Mouse (Mus musculus): Measurements from ENCODE around the gene Vmn1r85. TPM values are rescaled to one million over a fixed set of nuclear protein-coding genes. Genes with fewer than 3 reads are reported as not detected.
A peak's percentile ranks its signal among the peaks of the same experiment; 100 is the strongest.
"Not testable (repeated sequence)": the region's sequence is repeated elsewhere in the genome, so short reads cannot be mapped to it uniquely, and the experiment has no call there.

Gene Vmn1r85
- total and polyA plus RNA-seq, 2 experiments from 2014 or later = 0.28 to 0.58 TPM

DNA sequence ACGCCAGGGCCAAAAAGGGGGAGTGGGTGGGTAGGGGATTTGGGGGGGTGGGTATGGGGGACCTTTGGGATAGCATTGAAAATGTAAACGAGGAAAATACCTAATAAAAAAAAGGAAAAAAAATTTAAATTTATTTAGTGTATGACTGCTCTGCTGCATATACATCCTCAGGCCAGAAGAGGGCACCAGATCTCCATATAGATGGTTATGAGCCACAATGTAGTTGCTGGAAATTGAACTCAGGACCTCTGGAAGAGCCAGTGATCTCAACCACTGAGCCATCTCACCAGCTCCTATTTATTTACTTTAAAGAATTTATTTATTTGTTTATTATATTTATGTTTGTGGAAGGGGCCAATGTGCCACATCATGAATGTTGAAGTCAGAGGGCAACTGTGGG lies 31.6 kb downstream of the Vmn1r85 start:
- not testable (repeated sequence) for H3K4me1 ChIP-seq (ENCODE audit: insufficient read depth, low read length); H3K4me2 ChIP-seq (ENCODE audit: low read depth, low read length); H3K9me3 ChIP-seq (ENCODE audit: low read length); H3K27ac ChIP-seq; H3K36me3 ChIP-seq (ENCODE audit: insufficient read depth, low read length); DNase-seq (ENCODE audit: low spot score); H3K9ac ChIP-seq (replicated peaks; ENCODE audit: low read length); H3K27me3 ChIP-seq (ENCODE audit: insufficient read depth, low read length); H3K4me3 ChIP-seq (ENCODE audit: low read length); ATAC-seq
- TF ChIP-seq CTCF (IDR thresholded peaks at IDR 0.05; ENCODE audit: low read depth) = peak; percentile 55
- WGBS = 61% methylated on average over 2 of the region's 2 CpGs

GRCm38 (mm10) chr7:13059536-13059935 lies 35.4 kb downstream of the Vmn1r85 start:
- H3K9ac ChIP-seq (replicated peaks; ENCODE audit: low read length) = no peak overlapping the region
- no peak for ATAC-seq
- H3K4me2 ChIP-seq (ENCODE audit: low read depth, low read length) = no peak overlapping the region
- 86% methylated on average over 9 of the region's 9 CpGs for WGBS
- no peak for TF ChIP-seq CTCF (IDR thresholded peaks at IDR 0.05; ENCODE audit: low read depth)
- H3K4me1 ChIP-seq (ENCODE audit: insufficient read depth, low read length) = no peaks in the 10 kb centered on the region
- H3K27ac ChIP-seq = no peak overlapping the region
- no peak for DNase-seq (ENCODE audit: low spot score)
- no peaks in the 10 kb centered on the region for H3K27me3 ChIP-seq (ENCODE audit: insufficient read depth, low read length)
- H3K36me3 ChIP-seq (ENCODE audit: insufficient read depth, low read length) = no peaks in the 10 kb centered on the region
- H3K9me3 ChIP-seq (ENCODE audit: low read length) = no peaks in the 10 kb centered on the region
- no peak overlapping the region for H3K4me3 ChIP-seq (ENCODE audit: low read length)

- Histone ChIP-seq H3K9ac (replicated peaks; ENCODE audit: low read length) (no peak overlapping the region), H3K9me3 (ENCODE audit: low read length) (no peaks in the 10 kb centered on the region), H3K4me1 (ENCODE audit: insufficient read depth, low read length) (no peaks in the 10 kb centered on the region), H3K36me3 (ENCODE audit: insufficient read depth, low read length) (no peaks in the 10 kb centered on the region), H3K4me2 (ENCODE audit: low read depth, low read length) (no peak overlapping the region), H3K27ac (no peak overlapping the region), H3K27me3 (ENCODE audit: insufficient read depth, low read length) (no peaks in the 10 kb centered on the region), H3K4me3 (ENCODE audit: low read length) (no peak overlapping the region)
- WGBS = 54% methylated on average over 8 of the region's 8 CpGs
- TF ChIP-seq CTCF (IDR thresholded peaks at IDR 0.05; ENCODE audit: low read depth) = peak; percentile 46
- ATAC-seq (no peak), DNase-seq (ENCODE audit: low spot score) (no peak)
These were observed 37.9 kb downstream of the Vmn1r85 start for GRCm38 (mm10) chr7:13056913-13057700.

- Histone ChIP-seq H3K36me3 (ENCODE audit: insufficient read depth, low read length) (no peaks in the 10 kb centered on the region), H3K27me3 (ENCODE audit: insufficient read depth, low read length) (no peaks in the 10 kb centered on the region), H3K9me3 (ENCODE audit: low read length) (no peaks in the 10 kb centered on the region), H3K9ac (replicated peaks; ENCODE audit: low read length) (peak within 1 kb of the TSS; percentile 55), H3K4me2 (ENCODE audit: low read depth, low read length) (peak within 1 kb of the TSS; percentile 61), H3K4me3 (ENCODE audit: low read length) (peak within 1 kb of the TSS; percentile 52), H3K27ac (peak within 1 kb of the TSS; percentile 81), H3K4me1 (ENCODE audit: insufficient read depth, low read length) (no peaks in the 10 kb centered on the region)
- ATAC-seq = peak; percentile 96
- TF ChIP-seq CTCF (IDR thresholded peaks at IDR 0.05; ENCODE audit: low read depth) = peak; percentile 6
- WGBS = under 1% methylated on average over 41 of the region's 41 CpGs
- peak; percentile 99 for DNase-seq (ENCODE audit: low spot score)
These were observed 40.5 kb downstream of the Vmn1r85 start, which contains the start of gene Mzf1 for GRCm38 (mm10) chr7:13054287-13055010. Gene Mzf1 (minus strand): TSS chr7:13054764.

DNA sequence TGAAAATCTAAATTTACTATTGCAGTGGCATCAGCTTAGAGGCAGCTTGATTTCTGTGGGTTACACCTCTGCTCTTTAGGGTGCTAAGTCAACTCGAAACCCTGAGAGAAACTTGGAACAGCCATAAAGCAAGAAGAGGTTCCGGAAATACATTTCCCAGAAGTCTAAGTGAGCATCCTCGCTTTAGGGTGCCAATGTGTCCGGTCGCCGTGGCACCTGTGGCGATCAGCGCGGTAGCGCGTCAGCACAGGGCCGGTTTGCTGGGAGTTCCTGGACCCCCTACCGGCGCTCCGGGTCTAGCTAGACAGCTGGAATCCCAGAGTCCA lies 41.0 kb downstream of the Vmn1r85 start:
- ATAC-seq (no peak), DNase-seq (ENCODE audit: low spot score) (no peak)
- no peaks in the 10 kb centered on the region for H3K9me3 ChIP-seq (ENCODE audit: low read length)
- H3K27ac ChIP-seq = peak overlapping the region; percentile 81
- no peaks in the 10 kb centered on the region for H3K4me1 ChIP-seq (ENCODE audit: insufficient read depth, low read length)
- WGBS = under 1% methylated on average over 15 of the region's 15 CpGs
- no peak; the same call in 1 of the 2 replicates for TF ChIP-seq CTCF (IDR thresholded peaks at IDR 0.05; ENCODE audit: low read depth)
- peak overlapping the region; percentile 52 for H3K4me3 ChIP-seq (ENCODE audit: low read length)
- peak overlapping the region; percentile 55 for H3K9ac ChIP-seq (replicated peaks; ENCODE audit: low read length)
- H3K4me2 ChIP-seq (ENCODE audit: low read depth, low read length) = peak overlapping the region; percentile 61
- no peaks in the 10 kb centered on the region for H3K27me3 ChIP-seq (ENCODE audit: insufficient read depth, low read length)
- H3K36me3 ChIP-seq (ENCODE audit: insufficient read depth, low read length) = no peaks in the 10 kb centered on the region

GRCm38 (mm10) chr7:13053501-13053900 lies 41.5 kb downstream of the Vmn1r85 start:
- Histone ChIP-seq H3K27ac (peak overlapping the region; percentile 81; the same call in 1 of the 2 replicates), H3K4me1 (ENCODE audit: insufficient read depth, low read length) (no peaks in the 10 kb centered on the region), H3K9me3 (ENCODE audit: low read length) (no peaks in the 10 kb centered on the region), H3K36me3 (ENCODE audit: insufficient read depth, low read length) (no peaks in the 10 kb centered on the region), H3K27me3 (ENCODE audit: insufficient read depth, low read length) (no peaks in the 10 kb centered on the region), H3K4me2 (ENCODE audit: low read depth, low read length) (peak overlapping the region; percentile 61), H3K9ac (replicated peaks; ENCODE audit: low read length) (no peak overlapping the region; the same call in 1 of the 2 replicates), H3K4me3 (ENCODE audit: low read length) (peak overlapping the region; percentile 52)
- WGBS = 95% methylated on average over 2 of the region's 2 CpGs
- ATAC-seq (no peak), DNase-seq (ENCODE audit: low spot score) (no peak)
- no peak for TF ChIP-seq CTCF (IDR thresholded peaks at IDR 0.05; ENCODE audit: low read depth)

Data from hindbrain, postnatal 0 days (tissue).